Mouse (Mus musculus): ENCODE data around the gene Dusp14. TPM values are rescaled to one million over a fixed set of nuclear protein-coding genes. Genes with fewer than 3 reads are reported as not detected.

The Dusp14 gene
- total and polyA plus RNA-seq, 2 experiments from 2014 or later: 1.4 to 8.2 TPM

GRCm38 (mm10) chr11:84047270-84047669, 21.8 kb downstream of the Dusp14 start:
- no peak overlapping the region for H3K9ac ChIP-seq (replicated peaks; ENCODE audit: low read depth, low read length)
- 68% methylated on average over 4 of the region's 4 CpGs for WGBS
- no peaks in the 10 kb centered on the region for H3K36me3 ChIP-seq (replicated peaks; ENCODE audit: control insufficient read depth, insufficient read depth, low read length)
- no peak for ATAC-seq (ENCODE audit: insufficient read depth, low read depth)
- H3K4me2 ChIP-seq (ENCODE audit: low read depth, low read length): no peak overlapping the region
- no peak for DNase-seq (ENCODE audit: low spot score)
- no peak overlapping the region for H3K27ac ChIP-seq (ENCODE audit: low read depth)
- no peak overlapping the region for H3K4me3 ChIP-seq (ENCODE audit: low read depth, low read length)
- H3K9me3 ChIP-seq (replicated peaks; ENCODE audit: control insufficient read depth, low read length): no peaks in the 10 kb centered on the region
- H3K4me1 ChIP-seq (ENCODE audit: control insufficient read depth, insufficient read depth): no peaks in the 10 kb centered on the region
- peaks cover 13% of the 10 kb centered on the region; the same call in 1 of the 2 replicates for H3K27me3 ChIP-seq (ENCODE audit: control insufficient read depth, insufficient read depth, low read length)
- TF ChIP-seq EP300 (IDR thresholded peaks at IDR 0.05; ENCODE audit: low read depth): no peak
- no peak for TF ChIP-seq CTCF (IDR thresholded peaks at IDR 0.05; ENCODE audit: low read depth)

GRCm38 (mm10) chr11:84044988-84045387, 24.1 kb downstream of the Dusp14 start:
- Histone ChIP-seq H3K36me3 (replicated peaks; ENCODE audit: control insufficient read depth, insufficient read depth, low read length) (peaks cover 18% of the 10 kb centered on the region), H3K27me3 (ENCODE audit: control insufficient read depth, insufficient read depth, low read length) (peaks cover 17% of the 10 kb centered on the region; the same call in 1 of the 2 replicates), H3K4me1 (ENCODE audit: control insufficient read depth, insufficient read depth) (no peaks in the 10 kb centered on the region), H3K9me3 (replicated peaks; ENCODE audit: control insufficient read depth, low read length) (no peaks in the 10 kb centered on the region), H3K4me2 (ENCODE audit: low read depth, low read length) (no peak overlapping the region), H3K4me3 (ENCODE audit: low read depth, low read length) (no peak overlapping the region), H3K27ac (ENCODE audit: low read depth) (no peak overlapping the region), H3K9ac (replicated peaks; ENCODE audit: low read depth, low read length) (no peak overlapping the region)
- no peak for DNase-seq (ENCODE audit: low spot score)
- ATAC-seq (ENCODE audit: insufficient read depth, low read depth): no peak
- TF ChIP-seq CTCF (IDR thresholded peaks at IDR 0.05; ENCODE audit: low read depth): no peak
- no peak for TF ChIP-seq EP300 (IDR thresholded peaks at IDR 0.05; ENCODE audit: low read depth)
- 8% methylated on average over 1 of the region's 1 CpGs for WGBS

GRCm38 (mm10) chr11:84042808-84043762, 26.0 kb downstream of the Dusp14 start:
- Histone ChIP-seq H3K4me2 (ENCODE audit: low read depth, low read length) (no peak overlapping the region), H3K27ac (ENCODE audit: low read depth) (no peak overlapping the region), H3K9ac (replicated peaks; ENCODE audit: low read depth, low read length) (no peak overlapping the region), H3K4me1 (ENCODE audit: control insufficient read depth, insufficient read depth) (no peaks in the 10 kb centered on the region), H3K36me3 (replicated peaks; ENCODE audit: control insufficient read depth, insufficient read depth, low read length) (peaks cover 26% of the 10 kb centered on the region), H3K27me3 (ENCODE audit: control insufficient read depth, insufficient read depth, low read length) (peaks cover 16% of the 10 kb centered on the region; the same call in 1 of the 2 replicates), H3K4me3 (ENCODE audit: low read depth, low read length) (no peak overlapping the region), H3K9me3 (replicated peaks; ENCODE audit: control insufficient read depth, low read length) (no peaks in the 10 kb centered on the region)
- WGBS: 86% methylated on average over 14 of the region's 14 CpGs
- DNase-seq (ENCODE audit: low spot score) (no peak), ATAC-seq (ENCODE audit: insufficient read depth, low read depth) (no peak)
- no peak for TF ChIP-seq EP300 (IDR thresholded peaks at IDR 0.05; ENCODE audit: low read depth)
- TF ChIP-seq CTCF (IDR thresholded peaks at IDR 0.05; ENCODE audit: low read depth): no peak

GRCm38 (mm10) chr11:84040621-84041020, 28.4 kb downstream of the Dusp14 start:
- TF ChIP-seq EP300 (IDR thresholded peaks at IDR 0.05; ENCODE audit: low read depth) (no peak), CTCF (IDR thresholded peaks at IDR 0.05; ENCODE audit: low read depth) (no peak)
- Histone ChIP-seq H3K27ac (ENCODE audit: low read depth) (no peak overlapping the region), H3K4me3 (ENCODE audit: low read depth, low read length) (no peak overlapping the region), H3K27me3 (ENCODE audit: control insufficient read depth, insufficient read depth, low read length) (0 out of 2 replicates have a peak, but pooled peaks cover 10% of the 10 kb centered on the region), H3K9ac (replicated peaks; ENCODE audit: low read depth, low read length) (no peak overlapping the region), H3K36me3 (replicated peaks; ENCODE audit: control insufficient read depth, insufficient read depth, low read length) (peaks cover 26% of the 10 kb centered on the region), H3K9me3 (replicated peaks; ENCODE audit: control insufficient read depth, low read length) (no peaks in the 10 kb centered on the region), H3K4me2 (ENCODE audit: low read depth, low read length) (no peak overlapping the region), H3K4me1 (ENCODE audit: control insufficient read depth, insufficient read depth) (no peaks in the 10 kb centered on the region)
- DNase-seq (ENCODE audit: low spot score) (no peak), ATAC-seq (ENCODE audit: insufficient read depth, low read depth) (no peak)
- whole genome bisulfite sequencing: 70% methylated on average over 6 of the region's 6 CpGs

- Histone ChIP-seq H3K9ac (replicated peaks; ENCODE audit: low read depth, low read length) (no peak overlapping the region), H3K4me1 (ENCODE audit: control insufficient read depth, insufficient read depth) (peaks cover 8% of the 10 kb centered on the region; the same call in 1 of the 2 replicates), H3K36me3 (replicated peaks; ENCODE audit: control insufficient read depth, insufficient read depth, low read length) (peaks cover 5% of the 10 kb centered on the region; the same call in 1 of the 2 replicates), H3K9me3 (replicated peaks; ENCODE audit: control insufficient read depth, low read length) (no peaks in the 10 kb centered on the region), H3K4me3 (ENCODE audit: low read depth, low read length) (no peak overlapping the region), H3K4me2 (ENCODE audit: low read depth, low read length) (no peak overlapping the region), H3K27me3 (ENCODE audit: control insufficient read depth, insufficient read depth, low read length) (peaks cover 55% of the 10 kb centered on the region), H3K27ac (ENCODE audit: low read depth) (no peak overlapping the region)
- TF ChIP-seq EP300 (IDR thresholded peaks at IDR 0.05; ENCODE audit: low read depth): no peak
- no peak for TF ChIP-seq CTCF (IDR thresholded peaks at IDR 0.05; ENCODE audit: low read depth)
- ATAC-seq (ENCODE audit: insufficient read depth, low read depth) (no peak), DNase-seq (ENCODE audit: low spot score) (no peak)
- WGBS: 70% methylated on average over 5 of the region's 5 CpGs
Measured at GRCm38 (mm10) chr11:84033671-84034070, 35.4 kb downstream of the Dusp14 start.
